Mouse (Mus musculus): ENCODE measurements around the gene Cmtm5. TPM values are rescaled to one million over a fixed set of nuclear protein-coding genes. Genes with fewer than 3 reads are reported as not detected.
A peak's percentile ranks its signal among the peaks of the same experiment; 100 is the strongest.

Gene Cmtm5
- polyA plus RNA-seq, 1 experiment from 2014 or later = 4.6 TPM

MicroRNA genes within 50 kb of the gene (microRNA counts, 519-probe panel; counts per million panel counts)
- microRNA mmu-miR-208a (1,773 counts per million, percentile 15 among the panel's probes with 10 or more counts), microRNA mmu-miR-208b (1,673 counts per million, percentile 10 among the panel's probes with 10 or more counts)

Small RNA genes lying within 50 kb of the gene (microRNA-seq; reads per million reads assigned to microRNA genes)
- 2.5 reads per million, percentile 7 among the genes with 10 or more reads in this experiment for gene Mir208a
- gene Mir208b = 77.3 reads per million, percentile 46 among the genes with 10 or more reads in this experiment

Other genes with a start within 250 kb of the Cmtm5 start
- 111 and 116 TPM in 2 replicates for gene Acin1, start 249.3 kb upstream of the Cmtm5 start, polyA plus RNA-seq (2015; fragmentation: Nextera tagmentation; extraction: Ambion mirVana)
- gene Gm29776, start 237.4 kb upstream of the Cmtm5 start, polyA plus RNA-seq (2015; fragmentation: Nextera tagmentation; extraction: Ambion mirVana) = 0.05 and 0.15 TPM in 2 replicates
- 1.3 and 1.5 TPM in 2 replicates for gene Cebpe, start 224.1 kb upstream of the Cmtm5 start, polyA plus RNA-seq (2015; fragmentation: Nextera tagmentation; extraction: Ambion mirVana)
- 8.1 and 12.8 TPM in 2 replicates for gene Slc7a8, start 154.3 kb upstream of the Cmtm5 start, polyA plus RNA-seq (2015; fragmentation: Nextera tagmentation; extraction: Ambion mirVana)
- 0.18 TPM in 1 of 2 replicates, not detected in the other for gene Rnf212b, start 122.1 kb upstream of the Cmtm5 start, polyA plus RNA-seq (2015; fragmentation: Nextera tagmentation; extraction: Ambion mirVana)
- 8.4 and 10.6 TPM in 2 replicates for gene Homez, start 65.3 kb upstream of the Cmtm5 start, polyA plus RNA-seq (2015; fragmentation: Nextera tagmentation; extraction: Ambion mirVana)
- 2.4 and 2.7 TPM in 2 replicates for gene Ppp1r3e, start 58.7 kb upstream of the Cmtm5 start, polyA plus RNA-seq (2015; fragmentation: Nextera tagmentation; extraction: Ambion mirVana)
- gene Bcl2l2, start 52.9 kb upstream of the Cmtm5 start, polyA plus RNA-seq (2015; fragmentation: Nextera tagmentation; extraction: Ambion mirVana) = 4.2 and 4.3 TPM in 2 replicates
- 0.19 and 0.53 TPM in 2 replicates for gene Gm20521, start 52.8 kb upstream of the Cmtm5 start, polyA plus RNA-seq (2015; fragmentation: Nextera tagmentation; extraction: Ambion mirVana)
- 111 and 113 TPM in 2 replicates for gene Pabpn1, start 43.8 kb upstream of the Cmtm5 start, polyA plus RNA-seq (2015; fragmentation: Nextera tagmentation; extraction: Ambion mirVana)
- 45.5 and 48.6 TPM in 2 replicates for gene Slc22a17, start 23.1 kb upstream of the Cmtm5 start, polyA plus RNA-seq (2015; fragmentation: Nextera tagmentation; extraction: Ambion mirVana)
- 27.7 and 30.4 TPM in 2 replicates for gene Efs, start 10.1 kb upstream of the Cmtm5 start, polyA plus RNA-seq (2015; fragmentation: Nextera tagmentation; extraction: Ambion mirVana)
- gene Il25, start 3.6 kb upstream of the Cmtm5 start, polyA plus RNA-seq (2015; fragmentation: Nextera tagmentation; extraction: Ambion mirVana) = 0.13 TPM in 1 of 2 replicates, not detected in the other
- 2.3 and 2.4 TPM in 2 replicates for gene Myh6, start 30.7 kb downstream of the Cmtm5 start, polyA plus RNA-seq (2015; fragmentation: Nextera tagmentation; extraction: Ambion mirVana)
- gene Gm17428, start 40.7 kb downstream of the Cmtm5 start, polyA plus RNA-seq (2015; fragmentation: Nextera tagmentation; extraction: Ambion mirVana) = not detected in 2 replicates
- 5.3 and 7.5 TPM in 2 replicates for gene Myh7, start 58.4 kb downstream of the Cmtm5 start, polyA plus RNA-seq (2015; fragmentation: Nextera tagmentation; extraction: Ambion mirVana)
- 81.2 and 88.0 TPM in 2 replicates for gene Ngdn, start 79.2 kb downstream of the Cmtm5 start, polyA plus RNA-seq (2015; fragmentation: Nextera tagmentation; extraction: Ambion mirVana)
- gene Zfhx2, start 156.1 kb downstream of the Cmtm5 start, polyA plus RNA-seq (2015; fragmentation: Nextera tagmentation; extraction: Ambion mirVana) = 4.4 and 5.1 TPM in 2 replicates
- 19.4 and 21.6 TPM in 2 replicates for gene Thtpa, start 158.5 kb downstream of the Cmtm5 start, polyA plus RNA-seq (2015; fragmentation: Nextera tagmentation; extraction: Ambion mirVana)
- 38.5 and 42.5 TPM in 2 replicates for gene Ap1g2, start 170.3 kb downstream of the Cmtm5 start, polyA plus RNA-seq (2015; fragmentation: Nextera tagmentation; extraction: Ambion mirVana)
- gene Jph4, start 180.7 kb downstream of the Cmtm5 start, polyA plus RNA-seq (2015; fragmentation: Nextera tagmentation; extraction: Ambion mirVana) = 1.6 and 2.1 TPM in 2 replicates